Mouse (Mus musculus): ENCODE results near the gene Sdhaf1.

- no peak for TF ChIP-seq GATA1 (IDR thresholded peaks at IDR 0.05; ENCODE audit: borderline replicate concordance, low read length)
- TF ChIP-seq FLI1 (IDR thresholded peaks at IDR 0.05; ENCODE audit: low read length): no peak
Observed at GRCm38 (mm10) chr7:30308076-30309005, 15.4 kb downstream of the Sdhaf1 start, which contains the start of gene Alkbh6.

All from megakaryocyte, embryonic 14.5 days (primary cell).